Mouse (Mus musculus) kidney, adult 9 months (tissue): Measurements from ENCODE around the gene Olfr1062.
"Not testable (repeated sequence)": the region's sequence is repeated elsewhere in the genome, so short reads cannot be mapped to it uniquely, and the experiment has no call there.

Experiments
- DNase-seq: peaks from one replicate; pipeline ENCODE4 v3.0.0; 2022

Olfr1062 gene

DNA sequence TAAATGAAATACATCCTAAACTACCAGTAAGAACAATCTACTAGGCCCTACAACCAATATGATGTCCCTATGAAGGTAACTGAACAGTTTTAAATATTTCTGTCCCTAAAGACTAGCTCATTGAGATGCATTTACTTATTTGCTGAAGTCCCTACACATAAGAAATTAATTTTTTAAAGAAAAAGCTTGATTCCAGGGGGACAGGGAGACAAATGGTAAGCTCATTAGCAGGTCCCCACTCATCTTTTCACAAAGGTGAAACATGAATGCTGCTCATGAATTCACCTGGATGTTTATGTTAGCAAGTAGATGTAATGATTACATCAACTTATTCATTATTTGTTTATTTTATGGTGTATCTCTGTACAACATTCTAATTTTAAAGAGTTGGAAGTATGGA, at the start of gene Olfr1062:
TSS of gene Olfr1062 (minus strand) at position 101 of the 400 bp plus-strand sequence.
- DNase-seq: not testable (repeated sequence)

DNA sequence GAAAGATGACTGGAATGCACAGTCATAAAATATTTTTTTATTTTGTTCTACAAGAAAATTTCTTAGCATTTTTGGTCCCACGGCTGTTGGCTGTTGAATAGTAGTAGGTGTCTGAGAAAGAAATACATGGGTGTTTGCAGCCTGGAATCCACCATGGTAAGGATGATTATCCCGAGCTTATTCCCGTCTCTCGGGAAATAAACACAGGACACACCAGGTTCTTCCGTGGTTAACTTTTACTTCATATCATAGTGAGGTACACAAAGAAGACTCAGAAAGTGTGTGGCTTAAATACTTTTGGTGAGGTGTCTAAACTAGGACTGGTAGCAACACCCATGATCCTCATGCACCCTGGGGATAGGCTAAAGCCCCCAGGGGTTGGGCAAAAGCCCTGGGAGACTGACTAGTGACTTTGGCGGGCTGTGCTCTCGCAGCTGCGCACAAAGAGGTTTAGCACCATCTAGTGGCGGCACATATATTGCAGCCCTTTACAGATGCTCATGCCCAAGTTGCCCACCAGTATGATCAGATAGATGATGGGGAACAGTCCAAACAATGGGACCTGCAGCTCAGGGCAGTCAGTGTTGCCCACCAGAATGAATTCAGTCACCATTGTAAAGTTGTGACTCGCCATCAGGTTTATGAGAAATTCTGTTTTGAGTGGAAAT, 38.0 kb upstream of the Olfr1062 start:
- peak; percentile 52 for DNase-seq

GRCm38 (mm10) chr2:86460434-86460833, 33.9 kb upstream of the Olfr1062 start:
- DNase-seq: no peak

- DNase-seq: no peak
Observed at GRCm38 (mm10) chr2:86456169-86456568, 29.6 kb upstream of the Olfr1062 start, which contains the start of gene Olfr1066. Gene Olfr1066, minus strand, starts transcription at chr2:86456269.

GRCm38 (mm10) chr2:86450491-86450890, 23.9 kb upstream of the Olfr1062 start, which contains the start of gene Olfr1065:
Gene Olfr1065, minus strand, starts transcription at chr2:86450591.
- not testable (repeated sequence) for DNase-seq

DNA sequence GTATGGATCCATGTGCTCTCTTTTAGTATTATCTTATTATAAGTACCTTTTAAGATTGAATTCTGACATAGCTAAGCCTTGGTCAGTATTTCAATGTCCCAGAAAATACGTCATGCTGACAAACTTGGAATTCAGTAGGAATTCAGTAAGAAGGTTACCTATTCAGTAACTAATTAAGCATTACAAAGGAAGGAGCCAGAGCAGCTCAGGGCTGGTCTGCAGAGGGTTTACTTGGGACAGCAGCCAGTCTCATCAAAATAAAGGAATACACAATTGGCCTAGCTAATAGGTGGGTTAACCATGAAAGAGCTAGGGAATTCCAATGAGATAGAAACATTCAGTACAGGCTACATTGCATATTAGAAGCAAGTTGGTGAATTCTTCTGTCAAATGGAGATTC, 15.6 kb upstream of the Olfr1062 start:
- not testable (repeated sequence) for DNase-seq

- not testable (repeated sequence) for DNase-seq
Observed at GRCm38 (mm10) chr2:86428511-86428910, 2.0 kb upstream of the Olfr1062 start.

DNA sequence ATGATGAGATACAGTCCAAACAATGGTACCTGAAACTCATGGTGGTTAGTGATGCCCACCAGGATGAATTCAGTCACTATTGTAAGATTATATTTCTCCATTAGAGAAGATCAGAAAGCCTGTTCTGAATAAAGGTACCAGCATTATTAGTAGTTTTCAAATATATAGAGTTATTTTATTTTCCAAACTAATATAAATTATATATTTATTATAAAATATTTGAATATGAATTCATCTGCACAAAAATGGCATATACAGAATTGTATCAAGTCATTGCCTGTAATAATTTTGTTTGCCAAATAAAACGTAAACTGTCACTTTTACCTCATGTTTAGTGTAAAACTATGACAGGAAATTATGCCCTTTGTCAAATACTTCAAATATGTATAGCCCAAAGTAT, 12.6 kb downstream of the Olfr1062 start, which contains the start of gene Olfr1061:
TSS of gene Olfr1061 (minus strand) at position 101 of the 400 bp plus-strand sequence.
- no peak for DNase-seq

- DNase-seq: no peak
Observed at GRCm38 (mm10) chr2:86395114-86395513, 31.4 kb downstream of the Olfr1062 start.

DNA sequence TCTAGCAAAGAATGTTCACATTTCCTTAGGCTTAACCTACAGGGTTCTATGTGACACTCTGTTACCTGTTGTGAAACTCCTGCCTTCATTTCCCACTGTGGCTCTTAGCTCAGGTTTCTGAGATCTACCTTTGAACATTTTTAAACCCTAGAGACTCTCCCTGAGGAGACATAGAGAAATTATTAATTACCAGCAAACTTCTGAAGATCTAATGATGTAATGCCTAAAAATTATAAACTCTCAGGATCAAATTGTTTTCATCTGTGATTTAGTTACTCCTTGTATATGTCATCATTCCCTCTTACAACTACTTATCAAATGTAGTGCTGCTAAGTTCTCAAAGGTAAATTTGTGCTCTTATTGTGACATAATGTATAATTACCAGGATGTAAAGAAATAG, 38.1 kb downstream of the Olfr1062 start, which contains the start of gene Olfr1058:
TSS of gene Olfr1058 (minus strand) at position 101 of the 400 bp plus-strand sequence.
- not testable (repeated sequence) for DNase-seq

- DNase-seq: no peak
Observed at GRCm38 (mm10) chr2:86378293-86378692, 48.3 kb downstream of the Olfr1062 start, which contains the start of gene Olfr1057. Gene Olfr1057, minus strand, starts transcription at chr2:86378393.
